ENCODE assay signal across 26 mouse cellular contexts in genomic region chr15:85350144-85350543, GRCm38 (mm10). TPM values are rescaled to one million over a fixed set of nuclear protein-coding genes. Genes with fewer than 3 reads are reported as not detected.
A peak's percentile ranks its signal among the peaks of the same experiment; 100 is the strongest.
DNase-seq lines count a peak whose midpoint lies in the region; ATAC-seq and TF ChIP-seq lines count a peak whose summit lies in the region.
"Had no signal": no experiment of that assay in that cellular context is flagged by ENCODE, and none has a peak within 500 bp of the region (broad histone marks: within the 10 kb centered on the region; RNA-seq: fewer than 3 reads in every experiment).

No protein-coding gene starts in this region.

- H3K4me1 ChIP-seq in liver, postnatal 0 days (ENCODE audit: insufficient read depth) = 0 out of 2 replicates have a peak, but pooled peaks cover 10% of the 10 kb centered on the region
- peaks cover 22% of the 10 kb centered on the region for H3K4me1 ChIP-seq in liver, embryonic 11.5 days (replicated peaks; ENCODE audit: control insufficient read depth, insufficient read depth, low read length)
- peaks cover 13 to 18% of the 10 kb centered on the region in 2 experiments for H3K4me1 ChIP-seq in liver, embryonic 14.5 days (replicated peaks; ENCODE audit: control insufficient read depth in 2 of 2, insufficient read depth in 2 of 2, low read length in 1 of 2)

- no peaks in the 10 kb centered on the region for H3K36me3 ChIP-seq in liver, postnatal 0 days (replicated peaks; ENCODE audit: insufficient read depth, low read length)
- H3K36me3 ChIP-seq in liver, embryonic 11.5 days (ENCODE audit: control insufficient read depth, insufficient read depth, low read length) = no peaks in the 10 kb centered on the region; the same call in 1 of the 2 replicates
- no peaks in the 10 kb centered on the region for H3K36me3 ChIP-seq in liver, embryonic 14.5 days (replicated peaks; ENCODE audit: control insufficient read depth, insufficient read depth, low read depth)

- WGBS in liver, postnatal 0 days (ENCODE audit: insufficient replicate concordance) = 53% methylated on average over 2 of the region's 2 CpGs
- 48% methylated on average over 2 of the region's 2 CpGs for WGBS in liver, embryonic 11.5 days
- 22% methylated on average over 2 of the region's 2 CpGs for WGBS in liver, embryonic 14.5 days (ENCODE audit: insufficient replicate concordance)

- H3K4me3 ChIP-seq in liver, postnatal 0 days (ENCODE audit: low read depth, low read length) = no peak overlapping the region
- H3K4me3 ChIP-seq in liver, embryonic 11.5 days (ENCODE audit: low read depth, low read length) = no peak overlapping the region
- H3K4me3 ChIP-seq in liver, embryonic 14.5 days (ENCODE audit: insufficient read depth in 1 of 2, low read depth in 2 of 2, low read length in 2 of 2) = no peak overlapping the region
- H3K4me3 ChIP-seq: forebrain, embryonic 10.5 days; forebrain, embryonic 13.5 days; hindbrain, embryonic 10.5 days; hindbrain, embryonic 13.5 days had no signal

- no peak overlapping the region for H3K27ac ChIP-seq in liver, postnatal 0 days (ENCODE audit: low read depth)
- 0 out of 2 replicates have a peak overlapping the region, but pooled peaks have one; percentile 1 for H3K27ac ChIP-seq in liver, embryonic 11.5 days (ENCODE audit: low read depth, low read length)
- no peak overlapping the region; the same call in 1 of the 2 replicates for H3K27ac ChIP-seq in liver, embryonic 14.5 days
- H3K27ac ChIP-seq: forebrain, embryonic 10.5 days; forebrain, embryonic 13.5 days; hindbrain, embryonic 10.5 days; hindbrain, embryonic 13.5 days had no signal

- H3K9me3 ChIP-seq in liver, postnatal 0 days (ENCODE audit: low read length) = no peaks in the 10 kb centered on the region
- no peaks in the 10 kb centered on the region for H3K9me3 ChIP-seq in liver, embryonic 11.5 days (ENCODE audit: control insufficient read depth, low read length)
- no peaks in the 10 kb centered on the region for H3K9me3 ChIP-seq in liver, embryonic 14.5 days (ENCODE audit: control insufficient read depth, low read length)
- H3K9me3 ChIP-seq: forebrain, embryonic 10.5 days; forebrain, embryonic 13.5 days; G1E; hindbrain, embryonic 10.5 days; hindbrain, embryonic 13.5 days had no signal

- no peak for TF ChIP-seq EP300 in liver, postnatal 0 days (IDR thresholded peaks at IDR 0.05; ENCODE audit: low read depth)
- no peak; the same call in 1 of the 2 replicates for TF ChIP-seq EP300 in liver, embryonic 14.5 days (IDR thresholded peaks at IDR 0.05; ENCODE audit: low read depth)

- peak; percentile 25 for DNase-seq in liver
- no peak for DNase-seq in liver, postnatal 0 days
- no peak for DNase-seq in liver, embryonic 11.5 days (ENCODE audit: low spot score)
- no peak for DNase-seq in liver, embryonic 14.5 days (ENCODE audit: low read depth in 3 of 3, low spot score in 3 of 3)
- no peak for DNase-seq in cerebellum, postnatal 36 days
- no peak for DNase-seq in kidney, adult 11 months
- DNase-seq in kidney, postnatal 4 days = no peak
- DNase-seq: adrenal gland, adult 8-10 months; adrenal gland, postnatal 25 days; B cell, adult 2 months; cerebellum, adult 11 months; cerebellum, adult 2 months; cerebellum, postnatal 10 days; gastrocnemius, postnatal 10 days; gastrocnemius, postnatal 36 days; heart, postnatal 36 days had no signal

- no peak overlapping the region for H3K4me2 ChIP-seq in liver, postnatal 0 days (ENCODE audit: low read depth, low read length)
- no peak overlapping the region for H3K4me2 ChIP-seq in liver, embryonic 11.5 days
- H3K4me2 ChIP-seq in liver, embryonic 14.5 days (ENCODE audit: low read depth) = no peak overlapping the region; the same call in 1 of the 2 replicates
- H3K4me2 ChIP-seq: forebrain, embryonic 13.5 days; heart, embryonic 11.5 days; hindbrain, embryonic 13.5 days had no signal

- no peak for ATAC-seq in liver, postnatal 0 days
- peak; percentile 85 for ATAC-seq in liver, embryonic 11.5 days (replicated peaks; ENCODE audit: low FRiP score)
- peak; percentile 76 for ATAC-seq in liver, embryonic 14.5 days (ENCODE audit: insufficient read depth)
- ATAC-seq in megakaryocyte-erythroid progenitor cell, adult 5-6 weeks (replicated peaks; ENCODE audit: low FRiP score, low TSS enrichment, poor library complexity, severe bottlenecking) = 0 out of 2 replicates have a peak, but pooled peaks have one; percentile 37
- ATAC-seq: forebrain, embryonic 13.5 days; forebrain, embryonic 16.5 days; hindbrain, embryonic 16.5 days had no signal

- no peak for TF ChIP-seq CTCF in liver, postnatal 0 days (IDR thresholded peaks at IDR 0.05; ENCODE audit: low read depth)
- TF ChIP-seq CTCF in liver, embryonic 14.5 days (IDR thresholded peaks at IDR 0.05; ENCODE audit: low read depth) = no peak

- H3K27me3 ChIP-seq in liver, postnatal 0 days (ENCODE audit: insufficient read depth, low read length) = no peaks in the 10 kb centered on the region
- H3K27me3 ChIP-seq in liver, embryonic 11.5 days (replicated peaks; ENCODE audit: control insufficient read depth, insufficient read depth, low read length) = no peaks in the 10 kb centered on the region
- H3K27me3 ChIP-seq in liver, embryonic 14.5 days (ENCODE audit: control insufficient read depth, insufficient read depth, low read length) = no peaks in the 10 kb centered on the region
- H3K27me3 ChIP-seq: CH12.LX; forebrain, embryonic 13.5 days; hindbrain, embryonic 13.5 days had no signal

- H3K9ac ChIP-seq in liver, postnatal 0 days (replicated peaks) = no peak overlapping the region
- no peak overlapping the region for H3K9ac ChIP-seq in liver, embryonic 11.5 days (ENCODE audit: low read depth, low read length)
- no peak overlapping the region for H3K9ac ChIP-seq in liver, embryonic 14.5 days (replicated peaks)
- H3K9ac ChIP-seq: forebrain, embryonic 13.5 days; hindbrain, embryonic 13.5 days had no signal

RNA-seq across cellular contexts. Expression of gene Atxn10, which starts 14.1 kb away (rescaled TPM):
- 77.7 and 83.3 TPM in 2 replicates for polyA plus RNA-seq in liver, postnatal 0 days (2015; fragmentation: Nextera tagmentation; extraction: Ambion mirVana)
- 196 and 215 TPM in 2 replicates for polyA plus RNA-seq in liver, embryonic 11.5 days (2014; fragmentation: Nextera tagmentation; extraction: Ambion mirVana)
- 24.5 and 35.0 TPM in 2 replicates for polyA plus RNA-seq in liver, embryonic 14.5 days (2012; rRNA removed)
- 69.1 and 71.0 TPM in 2 replicates for polyA plus RNA-seq in liver, embryonic 14.5 days (2014; fragmentation: Nextera tagmentation; extraction: Ambion mirVana)
- 47.1 and 53.7 TPM in 2 replicates for total RNA-seq in megakaryocyte-erythroid progenitor cell, adult 5-6 weeks (2014; fragmentation: Nextera tagmentation)
- total RNA-seq in megakaryocyte-erythroid progenitor cell, adult 5-6 weeks (2017) = 46.5 and 49.6 TPM in 2 replicates
